Mouse (Mus musculus): ENCODE data around the gene Rnd2.
"Not testable (repeated sequence)": the region's sequence is repeated elsewhere in the genome, so short reads cannot be mapped to it uniquely, and the experiment has no call there.

DNA sequence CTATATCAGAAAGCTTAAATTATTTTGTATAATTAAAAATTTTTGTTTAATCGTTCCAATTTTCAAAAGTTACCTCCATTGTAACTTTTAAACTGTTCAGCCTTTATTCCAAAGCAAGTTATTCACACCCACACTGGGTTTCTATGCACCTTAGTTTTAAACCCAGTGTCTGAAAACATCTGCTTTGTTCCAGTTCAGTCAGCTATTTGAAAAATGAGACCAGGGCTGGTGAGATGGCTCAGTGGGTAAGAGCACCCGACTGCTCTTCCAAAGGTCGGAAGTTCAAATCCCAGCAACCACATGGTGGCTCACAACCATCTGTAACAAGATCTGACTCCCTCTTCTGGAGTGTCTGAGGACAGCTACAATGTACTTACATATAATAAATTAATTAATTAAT, 26.8 kb upstream of the Rnd2 start:
- not testable (repeated sequence) for TF ChIP-seq MAFK (IDR thresholded peaks at IDR 0.05; ENCODE audit: insufficient read depth, low read depth, low read length); ZC3H11A (IDR thresholded peaks at IDR 0.05; ENCODE audit: borderline replicate concordance, low read depth, low read length); HCFC1 (IDR thresholded peaks at IDR 0.05; ENCODE audit: borderline replicate concordance, insufficient read depth, low read length); CHD2 (IDR thresholded peaks at IDR 0.05; ENCODE audit: low read depth, low read length); ZNF384 (IDR thresholded peaks at IDR 0.05; ENCODE audit: low read depth, low read length)

All from ES-E14 (cell line).